Mouse (Mus musculus): Measurements from ENCODE around the gene Ppp3r2. TPM values are rescaled to one million over a fixed set of nuclear protein-coding genes. Genes with fewer than 3 reads are reported as not detected.

The Ppp3r2 gene
- 1 to 10 TPM in 1 of 2 experiments, under 1 TPM in 1; 0.65 to 1.3 TPM for total RNA-seq (2021)
- long read RNA-seq, experiment 1: 0 reads
- long read RNA-seq, experiment 2: 0 reads

DNA sequence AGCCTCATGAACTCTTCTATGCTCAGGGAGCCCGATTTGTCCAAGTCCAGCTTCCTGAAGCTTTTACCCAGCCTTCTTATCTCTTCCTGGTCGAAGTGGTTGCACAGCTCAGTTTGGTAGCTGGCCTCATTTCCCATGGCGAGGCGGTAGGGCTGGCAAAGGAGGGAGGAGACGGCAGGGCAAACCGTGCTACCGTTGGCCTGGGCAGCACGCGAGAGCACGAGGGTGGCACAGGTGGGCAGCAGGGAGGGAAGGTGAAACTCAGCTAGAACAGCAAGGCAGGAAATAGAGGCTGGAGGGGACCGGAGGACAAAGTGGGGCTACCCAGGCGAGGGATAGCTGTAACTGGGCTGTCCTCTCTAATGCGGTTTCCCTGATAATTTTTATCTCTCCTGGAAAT lies at the start of gene Ppp3r2:
Ppp3r2 (minus strand) TSS at position 213 of the 400 bp plus-strand sequence.
- DNase-seq (ENCODE audit: low spot score in 2 of 2): no peak

DNA sequence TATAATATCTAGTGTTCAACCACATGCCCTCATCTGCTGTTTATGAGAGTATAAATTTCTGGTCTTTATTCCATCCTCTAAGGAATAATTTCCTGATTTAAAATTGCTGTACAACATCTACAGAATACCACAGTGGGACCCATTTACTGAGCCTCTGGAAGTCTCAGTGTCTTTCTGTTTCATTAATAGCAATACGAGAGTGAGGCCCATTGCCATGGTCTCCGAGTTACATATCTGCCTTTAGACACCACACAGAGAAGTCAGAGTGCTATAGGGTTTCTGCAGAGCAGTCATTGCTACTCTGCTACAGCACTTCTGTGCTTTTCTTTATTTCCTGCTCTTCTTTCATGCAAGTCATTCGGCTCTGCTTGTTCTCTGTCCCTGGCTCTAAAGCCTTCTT lies 47.5 kb upstream of the Ppp3r2 start:
- DNase-seq (ENCODE audit: low spot score in 2 of 2): no peak

DNA sequence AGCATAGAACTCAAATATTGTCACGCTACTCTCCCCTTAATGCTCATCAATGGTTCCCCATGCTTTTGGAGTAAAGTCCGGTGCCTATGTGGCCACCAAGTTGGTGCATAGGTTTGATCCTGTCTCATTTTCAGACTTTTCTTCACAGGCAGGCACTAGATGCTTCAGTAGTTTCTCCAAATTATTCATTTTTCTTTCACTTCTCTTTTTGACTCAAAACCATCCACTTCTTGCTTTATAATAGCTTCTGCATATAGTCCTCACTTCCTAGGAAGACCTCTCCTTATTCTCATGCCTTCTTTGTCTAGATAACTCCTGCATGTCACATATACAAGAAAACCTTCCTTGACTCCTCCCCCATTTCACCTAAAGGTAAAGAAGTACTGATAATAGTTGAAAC lies 42.1 kb upstream of the Ppp3r2 start:
- no peak for DNase-seq (ENCODE audit: low spot score in 2 of 2)

DNA sequence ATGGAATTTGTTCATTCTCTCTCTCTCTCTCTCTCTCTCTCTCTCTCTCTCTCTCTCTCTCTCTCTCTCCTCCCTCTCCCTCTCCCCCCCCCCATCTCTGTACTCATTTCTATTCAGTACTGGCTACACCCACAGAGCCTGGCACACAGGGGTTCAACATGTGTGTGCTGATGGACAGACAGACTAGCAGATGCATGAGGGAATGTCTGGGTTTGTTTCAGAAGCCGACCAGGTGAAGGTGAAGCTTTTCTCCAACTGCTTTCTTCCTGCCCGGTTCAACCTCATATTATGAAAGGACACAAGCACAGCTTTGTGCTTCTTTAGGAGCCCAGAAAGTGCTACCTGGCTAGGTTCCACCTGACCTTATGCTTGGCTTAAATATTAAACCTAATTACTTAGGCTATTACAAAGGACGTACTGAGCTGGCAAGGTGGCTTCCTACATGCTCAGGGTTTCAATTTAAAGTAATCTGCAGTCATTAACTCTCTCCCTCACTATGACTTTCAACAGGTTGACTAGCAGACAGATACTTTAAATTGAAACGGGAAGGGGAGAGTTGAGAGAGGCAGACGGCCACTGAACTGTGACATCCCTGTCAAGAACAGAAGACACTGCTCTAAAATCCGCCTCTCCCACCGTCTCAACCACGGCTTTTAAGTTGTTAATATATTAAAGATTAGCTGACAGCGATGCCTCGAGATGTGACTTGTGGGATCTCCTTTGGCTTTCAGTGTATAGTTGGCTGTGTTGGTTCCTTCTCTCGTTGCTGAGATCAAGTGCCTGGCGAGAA lies 9.8 kb upstream of the Ppp3r2 start:
- no peak for DNase-seq (ENCODE audit: low spot score in 2 of 2)

DNA sequence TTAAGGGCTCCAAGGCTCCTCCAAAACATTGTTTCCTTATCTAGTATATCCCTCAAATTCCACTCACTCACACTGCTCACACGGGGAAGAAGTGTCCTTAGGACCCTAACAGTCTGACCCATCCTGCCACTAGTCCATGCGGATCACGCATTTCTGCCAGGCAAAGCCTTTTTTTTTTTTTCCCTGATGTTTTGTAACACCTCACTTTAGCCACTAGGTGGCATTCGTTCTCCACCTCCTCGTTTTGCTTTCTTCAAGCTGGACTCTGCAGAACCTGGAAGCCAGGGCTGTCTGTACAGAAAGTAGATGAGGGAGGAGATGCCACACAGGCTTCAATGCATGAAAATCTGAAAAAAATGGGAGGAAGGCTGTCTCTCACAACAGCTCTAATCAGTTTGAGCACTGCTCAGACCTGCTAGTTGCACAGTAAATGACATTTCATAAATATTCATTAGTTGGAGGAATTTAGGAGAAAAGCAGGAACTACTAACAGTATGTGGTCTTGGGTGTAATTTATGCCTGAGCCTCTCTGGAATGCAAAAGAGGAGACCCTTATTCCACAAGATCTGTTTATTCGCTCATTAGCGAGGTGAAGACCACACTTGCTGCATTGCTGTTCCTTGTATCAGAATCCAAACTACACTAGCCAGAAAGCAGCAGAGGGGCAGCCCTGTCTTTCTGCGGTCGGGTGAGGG lies 6.9 kb upstream of the Ppp3r2 start:
- peak; percentile 59 to 64 for DNase-seq (ENCODE audit: low spot score in 2 of 2)

DNA sequence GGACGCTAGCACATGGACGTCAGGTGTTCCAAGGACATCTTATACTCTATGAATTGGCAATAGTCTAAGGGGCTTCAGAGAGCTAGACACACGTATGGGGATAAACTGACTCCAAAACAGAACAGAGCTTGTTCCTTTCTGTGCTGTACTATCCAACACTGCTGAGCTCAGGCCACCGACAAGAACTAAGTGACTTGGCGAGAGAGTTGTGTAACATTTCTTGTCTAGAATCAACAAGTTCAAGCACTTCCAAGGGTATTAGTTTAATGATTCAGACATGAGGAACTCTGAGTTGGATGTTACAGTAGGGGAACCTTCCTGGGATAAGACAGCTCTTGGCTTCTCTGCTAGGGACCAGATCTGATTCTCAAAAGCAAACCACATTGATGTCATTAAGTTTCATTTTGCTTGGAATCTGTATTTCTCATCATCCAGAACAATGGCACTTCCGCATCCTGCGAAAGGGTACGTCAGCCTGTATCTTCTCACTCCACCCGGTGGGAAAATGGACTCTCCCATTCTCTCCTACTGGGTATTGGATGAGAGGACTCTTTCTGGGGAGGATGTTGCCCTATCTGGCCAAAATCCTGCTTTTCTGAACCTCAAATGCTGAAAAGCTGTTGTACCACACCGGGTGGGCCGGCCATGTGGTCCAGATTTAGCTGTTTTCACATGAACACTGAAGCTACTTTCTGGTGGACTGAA lies 1.5 kb downstream of the Ppp3r2 start:
- DNase-seq (ENCODE audit: low spot score in 2 of 2): no peak

DNA sequence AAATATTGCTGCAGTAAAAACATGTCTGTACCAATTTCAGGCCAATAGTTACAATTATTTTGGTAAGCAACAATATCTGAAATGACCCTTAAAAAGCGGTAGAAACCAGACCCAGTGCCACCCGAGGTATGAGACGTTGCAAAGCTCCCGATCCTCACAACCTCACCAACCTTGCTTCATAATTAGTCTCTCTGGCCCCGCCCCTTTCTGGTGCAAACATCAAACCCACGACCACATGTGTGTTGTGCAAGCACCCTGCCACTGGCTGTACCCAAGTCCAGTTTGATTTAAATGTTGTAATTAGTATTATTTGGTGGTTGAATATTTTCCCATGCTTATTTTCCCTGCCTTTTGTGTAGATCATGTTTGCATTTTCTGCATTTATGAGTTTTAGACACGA lies 5.0 kb downstream of the Ppp3r2 start:
- DNase-seq (ENCODE audit: low spot score in 2 of 2): no peak

DNA sequence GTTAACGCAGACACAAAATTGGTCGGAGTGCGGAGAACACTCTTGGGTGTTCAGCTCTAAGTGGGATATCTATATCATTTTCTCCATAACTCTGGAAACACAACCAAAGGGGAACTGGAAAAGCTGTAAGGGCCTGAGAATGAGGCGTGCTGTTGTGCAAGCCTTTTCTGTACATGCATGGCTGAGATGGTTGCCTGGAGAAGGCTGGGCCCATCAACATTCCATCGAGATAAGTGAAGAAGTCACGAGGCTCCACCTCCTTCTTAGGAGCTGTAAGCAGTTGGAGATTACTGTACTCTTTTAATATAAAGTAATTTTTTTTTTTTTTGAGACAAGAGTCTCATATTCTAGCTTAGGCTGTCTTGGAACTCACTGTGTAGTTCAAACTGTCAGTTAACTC lies 5.8 kb downstream of the Ppp3r2 start:
- no peak for DNase-seq (ENCODE audit: low spot score in 2 of 2)

DNA sequence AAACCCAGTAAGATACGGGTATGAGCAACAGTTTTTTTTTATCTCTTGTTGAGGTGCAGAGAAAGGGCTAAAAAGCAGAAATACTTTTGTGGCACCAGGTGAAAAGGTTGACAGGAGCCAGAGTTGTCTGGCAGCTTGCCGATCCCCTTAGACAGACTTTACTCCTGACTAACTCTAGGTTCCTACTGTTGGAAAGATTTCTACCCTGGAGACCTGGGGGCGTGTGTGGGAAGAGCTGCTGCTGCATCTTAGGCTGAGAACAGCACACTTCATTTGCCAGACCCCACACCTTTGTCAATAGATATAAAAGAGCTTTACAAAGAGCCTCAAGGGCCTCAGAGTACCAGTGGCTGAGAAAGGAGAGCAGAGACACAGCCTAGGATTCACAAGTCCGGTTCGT lies 17.0 kb downstream of the Ppp3r2 start:
- no peak for DNase-seq (ENCODE audit: low spot score in 2 of 2)

DNA sequence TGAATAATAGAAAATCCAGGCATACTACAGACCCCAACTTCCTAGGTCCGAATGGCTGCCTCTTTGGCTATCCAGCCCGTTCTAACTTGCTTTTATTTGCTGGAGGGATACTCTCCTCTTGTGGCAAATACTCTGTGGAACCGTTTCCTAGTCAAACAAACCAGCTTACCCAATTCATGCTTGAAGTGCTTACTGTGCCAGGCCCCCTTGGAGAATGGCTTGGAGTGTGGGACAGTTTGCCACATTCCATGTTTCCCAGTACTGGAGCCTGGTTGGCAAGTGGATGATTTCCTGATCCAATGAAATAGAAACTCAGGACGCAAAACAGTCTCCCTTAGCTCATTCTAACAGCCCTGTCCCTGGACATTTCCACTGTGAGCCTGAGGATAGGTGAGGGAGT lies 19.6 kb downstream of the Ppp3r2 start:
- peak in 1 of 2 experiments; percentile 34 for DNase-seq (ENCODE audit: low spot score in 2 of 2)

DNA sequence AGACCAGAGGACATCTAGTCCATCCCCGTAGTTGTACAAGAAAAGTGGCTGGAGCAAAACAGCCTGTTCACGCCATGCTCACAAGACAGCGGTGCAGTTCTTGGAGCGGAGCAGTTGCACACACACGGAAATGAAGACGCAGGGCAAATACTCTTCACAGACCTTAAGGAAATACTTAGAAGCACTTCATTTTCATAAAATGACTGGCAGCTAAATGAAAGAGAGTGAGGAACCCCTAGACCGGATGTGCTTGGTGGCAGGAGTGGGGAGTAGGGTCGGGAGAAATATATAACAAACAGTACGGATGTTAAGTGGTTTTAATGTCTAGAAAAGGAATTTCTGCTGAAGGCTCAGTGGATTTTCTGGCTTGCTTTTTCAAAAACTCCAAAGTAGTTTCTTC lies 20.2 kb downstream of the Ppp3r2 start:
- DNase-seq (ENCODE audit: low spot score in 2 of 2): no peak

DNA sequence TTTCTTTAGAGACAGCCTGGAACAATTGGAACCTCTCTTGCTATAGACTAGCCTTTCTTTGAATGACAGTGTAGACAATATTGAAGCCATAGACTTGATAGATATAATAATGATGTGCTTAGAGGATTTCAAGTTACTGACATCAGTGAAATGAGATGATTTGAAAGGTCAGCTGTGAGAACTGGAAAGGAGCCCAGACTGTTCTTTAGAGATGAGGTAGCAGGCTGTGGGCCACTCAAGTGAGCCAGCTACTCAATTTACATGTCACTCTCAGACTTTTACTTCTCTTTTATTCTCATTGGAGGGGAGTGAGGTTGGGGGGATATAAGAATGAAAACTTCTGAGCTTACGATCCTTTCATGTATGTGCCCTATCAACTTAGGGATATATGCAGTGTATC lies 22.4 kb downstream of the Ppp3r2 start:
- DNase-seq (ENCODE audit: low spot score in 2 of 2): peak in 1 of 2 experiments; percentile 15

DNA sequence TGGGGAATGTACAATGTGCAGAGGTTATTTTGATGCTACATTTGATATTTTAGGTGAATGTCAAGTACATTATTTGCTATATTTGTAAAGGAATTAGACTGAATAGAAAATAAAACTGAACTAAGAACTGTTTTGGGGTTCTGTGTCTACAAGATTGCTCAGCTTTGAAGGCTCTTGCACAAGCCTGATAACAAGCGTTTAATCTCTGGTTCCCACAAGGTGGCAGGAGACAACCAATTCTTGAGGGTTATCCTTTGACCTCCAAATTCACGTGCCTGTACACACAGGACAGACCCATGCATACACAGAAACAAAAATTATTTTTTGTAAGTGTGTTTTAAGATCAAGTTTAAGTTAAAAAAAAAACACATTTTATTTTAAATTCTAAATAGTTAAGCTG lies 41.9 kb downstream of the Ppp3r2 start:
- DNase-seq (ENCODE audit: low spot score in 2 of 2): no peak

DNA sequence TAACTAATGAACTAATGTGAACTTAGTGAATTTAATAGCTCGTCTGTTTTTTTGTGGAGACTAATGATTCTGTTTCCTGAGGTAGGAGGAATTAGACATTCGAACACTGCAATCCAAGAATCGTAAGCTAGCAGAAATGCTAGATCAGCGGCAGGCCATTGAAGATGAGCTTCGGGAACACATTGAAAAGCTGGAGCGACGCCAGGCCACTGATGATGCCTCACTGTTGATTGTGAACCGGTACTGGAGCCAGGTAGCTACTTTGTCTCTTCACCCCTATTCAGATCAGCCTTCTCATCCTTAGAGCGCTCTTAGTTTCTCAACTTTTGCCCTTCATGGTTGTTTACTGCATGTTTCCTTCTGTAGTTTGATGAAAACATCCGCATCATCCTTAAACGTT lies 44.0 kb downstream of the Ppp3r2 start:
- no peak for DNase-seq (ENCODE audit: low spot score in 2 of 2)

DNA sequence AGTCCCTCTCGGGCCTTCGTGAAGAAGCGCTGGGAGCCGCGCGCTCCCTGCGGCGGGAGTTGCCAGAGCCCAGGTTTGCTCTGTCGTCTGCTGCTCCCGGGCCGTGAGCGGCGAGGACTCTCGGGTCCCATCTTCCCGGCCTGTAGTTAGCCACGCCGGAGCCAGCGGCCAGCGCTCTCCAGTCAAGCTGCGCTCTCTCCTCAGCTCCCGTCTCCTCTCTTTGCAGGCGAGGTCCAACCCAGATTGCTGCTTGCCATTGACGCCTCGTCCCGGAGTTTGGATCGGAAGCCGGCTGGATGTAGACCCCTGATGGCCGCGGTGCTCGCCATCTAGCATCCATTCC lies 49.7 kb downstream of the Ppp3r2 start:
- no peak for DNase-seq (ENCODE audit: low spot score in 2 of 2)

DNA sequence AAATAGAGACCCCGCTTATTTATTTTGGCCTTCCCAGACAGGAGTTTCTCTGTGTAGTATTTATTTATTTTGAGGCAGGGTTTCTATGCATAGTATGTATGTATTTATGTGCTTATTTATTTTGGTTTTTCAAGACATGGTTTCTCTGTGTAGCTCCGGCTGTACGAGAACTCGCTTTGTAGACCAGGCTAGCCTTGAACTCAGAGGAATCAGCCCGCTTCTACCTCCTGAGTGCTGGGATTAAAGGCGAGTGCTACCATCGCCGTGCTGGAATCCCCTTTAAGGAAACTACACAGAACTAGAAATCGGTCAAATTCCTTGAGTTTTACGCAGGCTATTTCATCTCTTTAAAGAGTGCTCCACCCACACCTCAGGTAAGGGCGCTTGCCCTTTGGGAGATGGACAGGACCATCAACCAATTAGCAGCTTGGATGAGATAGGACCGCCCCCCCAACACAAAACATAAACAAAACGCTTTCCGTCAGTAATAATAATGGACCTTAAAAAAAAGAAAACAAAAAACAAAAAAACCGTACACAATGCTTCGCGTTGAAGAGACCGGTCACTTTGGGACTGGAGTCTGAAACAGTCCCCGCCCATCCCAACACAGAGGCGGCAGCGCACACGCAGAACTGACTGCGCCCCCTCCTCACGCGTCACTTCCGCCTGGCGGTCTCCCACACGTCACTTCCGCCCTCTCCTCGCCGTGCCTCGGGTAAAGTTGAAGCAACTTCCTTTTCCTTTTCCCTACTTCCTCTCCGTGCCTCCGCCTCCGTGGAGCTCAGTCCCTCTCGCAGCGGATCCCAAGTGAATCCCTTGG lies 50.3 kb downstream of the Ppp3r2 start, which contains the start of gene Rnf20:
Rnf20 (plus strand) TSS at position 688 of the 820 bp plus-strand sequence.
- peak; percentile 96 to 97 for DNase-seq (ENCODE audit: low spot score in 2 of 2)

DNA sequence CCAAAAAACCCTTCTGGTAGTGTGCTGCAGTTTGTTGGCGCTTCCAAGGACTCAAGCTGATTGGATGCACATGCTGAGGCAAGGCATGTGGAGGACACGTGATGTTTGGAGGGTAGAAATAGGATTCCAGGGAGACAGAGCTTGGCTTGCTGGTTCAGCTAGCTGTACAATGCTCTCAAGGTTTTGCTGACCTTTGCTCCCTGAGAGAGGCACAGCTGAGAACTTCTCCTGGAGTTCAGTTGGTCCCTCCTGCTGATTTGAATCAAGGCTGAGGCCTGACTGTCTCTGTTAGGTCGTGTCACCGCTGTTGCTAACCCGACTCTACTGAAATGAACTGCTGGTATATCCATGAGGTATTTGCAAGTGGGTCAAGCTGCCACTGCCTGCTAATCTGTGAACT lies 52.9 kb downstream of the Ppp3r2 start:
- no peak for DNase-seq (ENCODE audit: low spot score in 2 of 2)
